Mouse (Mus musculus) frontal cortex, adult (tissue): ENCODE data around the gene Cd27.
"Not testable (repeated sequence)": the region's sequence is repeated elsewhere in the genome, so short reads cannot be mapped to it uniquely, and the experiment has no call there.

Source experiments
- ATAC-seq: cut with Nextera tagmentation; 2 replicates; pipeline ENCODE4 v1.9.2; 2017; ENCODE audit warnings: mild to moderate bottlenecking, moderate library complexity, mixed read lengths; ENCODE audit not compliant: low TSS enrichment

Gene Cd27

DNA sequence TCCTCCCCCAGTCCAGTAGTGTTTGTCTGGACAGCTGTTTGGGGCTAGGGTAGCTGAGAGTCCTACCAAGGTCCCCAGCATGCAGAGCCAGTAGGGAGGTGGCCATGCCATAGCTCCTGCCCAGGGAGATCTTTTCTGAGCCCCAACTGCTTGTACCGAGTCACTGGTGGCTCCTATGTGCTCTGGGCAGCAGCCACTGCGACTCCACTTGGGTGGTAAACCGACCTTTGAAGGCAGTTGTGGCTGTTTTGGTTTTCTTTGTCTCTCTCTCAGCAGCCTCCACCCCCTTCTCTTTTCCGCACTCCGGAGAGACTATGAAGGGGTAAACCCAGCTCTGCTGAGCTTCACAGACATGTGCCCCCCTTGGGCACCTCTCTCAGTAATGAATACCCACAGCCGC is at the start of gene Cd27:
Cd27 (minus strand) TSS at position 229 of the 400 bp plus-strand sequence.
- no peak for ATAC-seq

GRCm38 (mm10) chr6:125285890-125286289 is 49.1 kb upstream of the Cd27 start, which contains the start of gene Tuba3a:
Gene Tuba3a, minus strand, starts transcription at chr6:125286042.
- ATAC-seq = no peak

- no peak for ATAC-seq
These were observed 47.9 kb upstream of the Cd27 start for GRCm38 (mm10) chr6:125284751-125285150.

- no peak for ATAC-seq
These were observed 47.4 kb upstream of the Cd27 start for GRCm38 (mm10) chr6:125284250-125284649.

DNA sequence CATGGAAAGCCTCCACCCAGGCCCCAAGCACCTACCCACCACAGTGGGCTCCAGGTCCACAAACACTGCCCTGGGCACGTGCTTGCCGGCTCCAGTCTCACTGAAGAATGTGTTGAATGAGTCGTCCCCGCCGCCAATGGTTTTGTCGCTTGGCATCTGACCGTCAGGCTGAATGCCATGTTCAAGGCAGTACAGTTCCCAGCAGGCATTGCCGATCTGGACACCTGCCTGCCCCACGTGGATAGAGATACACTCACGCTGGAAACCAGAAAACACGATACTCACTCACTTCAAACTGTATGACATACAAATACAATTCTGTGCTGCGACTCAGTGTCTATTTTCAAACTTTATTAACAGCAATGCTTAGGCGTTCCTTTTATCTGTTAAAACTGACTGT is 45.9 kb upstream of the Cd27 start:
- ATAC-seq = not testable (repeated sequence)

DNA sequence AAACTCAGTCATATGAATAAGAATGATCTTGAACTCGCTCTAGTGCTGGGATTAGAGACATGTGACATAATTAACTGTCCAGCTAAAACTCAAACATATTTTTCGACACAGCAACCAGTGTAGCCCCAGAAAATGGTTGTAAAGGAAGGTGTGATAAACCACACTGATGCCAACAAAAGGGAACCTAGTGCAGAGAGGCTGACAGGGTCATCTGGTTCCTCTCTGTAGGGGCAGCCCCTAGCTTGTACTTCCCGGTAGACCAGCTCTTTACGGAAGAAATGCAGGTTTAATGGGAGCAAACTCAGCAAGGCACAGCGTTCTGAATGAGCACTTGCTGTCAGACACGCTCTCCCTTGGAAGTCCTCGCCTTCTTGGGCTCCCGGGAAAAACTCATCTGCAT is 42.9 kb upstream of the Cd27 start:
- no peak for ATAC-seq

DNA sequence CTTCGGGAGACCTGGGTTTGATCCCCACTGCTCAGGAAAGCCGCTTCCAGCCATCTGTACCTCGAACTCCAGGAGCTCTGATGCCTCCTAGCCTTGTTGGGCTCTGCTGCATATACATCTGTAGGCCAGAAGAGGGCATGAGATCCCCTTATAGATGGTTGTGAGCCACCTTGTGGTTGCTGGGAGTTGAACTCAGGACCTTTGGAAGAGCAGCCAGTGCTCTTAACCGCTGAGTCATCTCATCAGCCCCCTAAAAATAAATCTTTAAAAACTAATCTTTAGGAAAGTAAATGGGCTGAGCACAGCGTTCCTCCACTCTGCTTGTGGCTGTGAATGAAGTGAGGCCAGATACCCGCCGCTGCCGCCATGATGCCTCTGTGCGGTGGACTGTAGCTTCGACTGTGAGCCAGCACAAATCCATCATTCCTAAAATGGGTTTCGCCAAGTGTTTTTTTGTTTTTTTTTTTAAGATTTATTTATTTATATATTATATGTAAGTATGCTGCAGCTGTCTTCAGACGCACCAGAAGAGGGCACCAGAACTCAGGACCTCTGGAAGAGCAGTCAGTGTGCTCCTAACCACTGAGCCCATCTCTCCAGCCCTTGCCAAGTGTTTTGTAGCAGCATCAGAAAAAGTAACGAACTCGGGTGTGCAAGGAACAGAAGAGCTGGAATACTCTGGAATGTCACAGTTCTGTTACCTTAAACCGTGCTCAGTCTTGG is 38.2 kb upstream of the Cd27 start:
- no peak for ATAC-seq

- no peak for ATAC-seq
These were observed 35.5 kb upstream of the Cd27 start for GRCm38 (mm10) chr6:125272228-125272785.

- ATAC-seq = peak; percentile 94
These were observed 34.8 kb upstream of the Cd27 start for GRCm38 (mm10) chr6:125271455-125272227.

GRCm38 (mm10) chr6:125268799-125269198 is 32.0 kb upstream of the Cd27 start:
- no peak for ATAC-seq

GRCm38 (mm10) chr6:125267469-125267868 is 30.7 kb upstream of the Cd27 start:
- ATAC-seq = no peak

DNA sequence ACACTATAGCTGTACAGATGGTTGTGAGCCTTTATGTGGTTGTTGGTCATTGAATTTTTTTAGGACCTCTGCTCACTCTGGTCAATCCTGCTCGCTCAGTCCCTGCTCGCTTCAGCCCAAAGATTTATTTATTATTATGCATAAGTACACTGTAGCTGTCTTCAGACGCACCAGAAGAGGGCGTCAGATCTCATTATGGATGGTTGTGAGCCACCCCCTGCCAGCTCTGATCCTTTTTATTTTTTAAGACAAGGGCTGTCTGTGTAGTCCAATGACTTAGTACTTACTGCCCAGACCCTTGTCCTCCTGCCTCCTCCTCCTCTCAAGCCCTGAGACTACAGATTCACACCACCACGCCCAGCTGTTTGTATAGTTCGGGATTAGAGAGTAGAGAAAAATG is 29.8 kb upstream of the Cd27 start:
- not testable (repeated sequence) for ATAC-seq

DNA sequence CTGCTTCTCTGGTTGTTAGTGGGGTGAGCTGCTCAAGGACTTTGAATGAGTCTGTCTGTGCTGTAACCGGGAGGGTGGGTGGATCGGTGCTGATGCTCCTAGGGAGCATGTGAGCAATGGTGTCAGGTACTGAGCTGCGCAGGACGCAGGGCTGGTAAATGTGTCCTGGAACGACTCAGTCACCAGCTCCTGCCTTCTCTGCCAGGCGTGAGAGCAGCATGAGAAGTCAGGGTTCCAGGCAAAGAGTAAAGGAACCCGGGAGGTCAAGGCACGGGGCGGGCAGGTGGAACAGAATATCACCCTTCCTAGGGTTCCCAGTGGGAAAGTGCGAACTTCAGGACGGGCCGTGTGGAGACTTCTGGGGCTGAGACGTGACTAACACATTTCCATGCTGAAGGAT is 29.3 kb upstream of the Cd27 start:
- no peak for ATAC-seq

DNA sequence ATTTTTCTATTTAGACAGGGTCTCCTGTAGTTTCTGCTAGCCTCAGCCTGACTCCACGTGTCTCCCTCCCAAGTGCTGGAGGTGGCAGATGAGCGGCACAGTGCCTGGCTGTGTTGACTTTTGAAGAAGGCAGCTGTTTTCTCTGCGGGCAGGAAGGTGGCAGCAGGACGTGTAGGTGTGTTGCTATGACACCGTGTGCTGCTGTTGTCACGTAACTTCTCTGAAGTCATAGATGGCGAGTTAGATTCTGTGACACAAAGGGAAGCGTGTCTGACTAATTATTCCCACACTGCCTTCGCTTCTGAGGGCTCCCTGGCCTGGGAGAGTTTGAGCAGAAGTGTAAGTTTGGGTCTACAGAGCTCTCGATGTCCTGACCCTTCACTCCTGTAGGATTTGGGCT is 28.4 kb upstream of the Cd27 start:
- peak; percentile 86 for ATAC-seq

DNA sequence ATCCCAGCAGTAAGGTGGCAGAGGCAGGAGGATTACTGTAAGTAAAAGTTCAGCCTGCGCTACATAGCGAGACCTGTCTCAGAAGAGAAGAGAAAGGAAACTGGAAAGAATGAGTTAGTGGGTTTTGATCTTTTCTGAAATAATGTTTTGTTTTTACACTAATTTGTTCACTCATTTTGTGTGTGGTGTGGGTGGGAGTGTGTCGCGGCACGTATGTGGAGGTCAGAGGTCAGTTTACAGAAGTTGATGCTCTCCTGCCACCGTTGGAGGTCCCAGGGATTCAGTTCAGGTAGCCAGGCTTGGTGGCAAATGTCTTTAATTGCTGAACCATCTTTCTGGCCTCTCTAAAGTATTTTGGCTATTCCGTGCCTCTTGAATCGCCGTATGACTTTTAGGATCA is 27.4 kb upstream of the Cd27 start:
- ATAC-seq = no peak

DNA sequence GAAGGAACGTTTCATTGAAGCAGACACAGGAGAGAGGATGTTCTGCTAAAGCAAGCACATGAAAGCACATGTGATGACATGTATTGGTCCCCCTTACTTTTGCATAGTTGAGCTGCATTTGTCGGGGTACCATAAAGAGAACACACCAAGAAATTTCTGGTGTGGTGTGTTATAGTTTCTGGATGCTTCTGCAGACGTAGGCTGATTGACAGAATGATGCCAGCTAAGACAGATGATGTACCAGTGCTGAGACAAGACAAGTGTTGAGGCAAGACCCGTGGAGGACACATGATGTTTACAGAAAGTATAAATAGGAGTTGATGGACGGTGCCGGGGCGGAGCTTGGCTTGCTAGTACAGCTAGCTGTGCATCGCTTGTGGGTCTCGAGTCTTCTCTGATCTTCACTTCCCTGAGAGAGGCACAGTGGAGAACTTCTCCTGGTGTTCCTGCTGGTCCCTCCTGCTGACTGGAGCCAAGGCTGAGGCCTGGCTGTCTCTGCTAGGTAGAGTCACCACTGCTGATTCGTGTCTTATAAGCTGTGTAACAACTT is 23.3 kb upstream of the Cd27 start:
- no peak for ATAC-seq

DNA sequence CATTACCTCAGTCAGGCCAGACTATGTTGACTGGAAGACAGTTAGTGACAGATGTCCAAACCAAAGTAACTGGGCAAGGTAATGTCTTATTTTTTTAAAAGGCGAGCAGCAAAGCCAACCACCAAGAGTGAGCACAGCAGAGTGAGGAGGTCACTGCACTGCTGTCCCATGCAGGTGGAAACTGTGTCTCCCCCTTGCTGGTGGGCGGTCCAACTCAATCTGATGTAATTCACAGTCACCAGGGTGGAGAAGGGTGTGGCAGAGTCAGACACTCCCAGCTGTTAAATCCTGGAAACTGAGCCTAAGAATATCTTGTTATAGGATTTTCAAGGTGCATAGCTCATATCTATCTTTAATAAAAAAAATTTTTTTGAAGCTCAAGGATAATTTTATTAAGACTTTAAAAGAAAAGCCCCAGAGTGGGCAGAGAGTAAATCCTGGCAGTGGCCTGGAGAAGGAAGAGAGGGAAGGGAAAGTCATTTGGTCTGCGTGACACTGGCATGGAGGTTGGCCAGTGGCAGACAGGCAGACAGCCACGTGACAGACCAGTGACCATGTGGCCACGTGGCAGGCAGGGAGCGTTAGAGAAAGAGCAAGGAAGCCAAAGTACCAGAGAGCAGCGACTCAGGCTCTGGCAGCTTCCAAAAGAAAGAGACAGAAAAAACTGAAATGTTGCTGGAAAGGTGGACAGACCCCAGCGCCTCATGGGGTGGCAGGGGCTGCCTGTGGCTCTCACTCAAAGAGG is 19.6 kb upstream of the Cd27 start:
- no peak for ATAC-seq

GRCm38 (mm10) chr6:125255516-125256044 is 18.8 kb upstream of the Cd27 start:
- ATAC-seq = peak; percentile 67

DNA sequence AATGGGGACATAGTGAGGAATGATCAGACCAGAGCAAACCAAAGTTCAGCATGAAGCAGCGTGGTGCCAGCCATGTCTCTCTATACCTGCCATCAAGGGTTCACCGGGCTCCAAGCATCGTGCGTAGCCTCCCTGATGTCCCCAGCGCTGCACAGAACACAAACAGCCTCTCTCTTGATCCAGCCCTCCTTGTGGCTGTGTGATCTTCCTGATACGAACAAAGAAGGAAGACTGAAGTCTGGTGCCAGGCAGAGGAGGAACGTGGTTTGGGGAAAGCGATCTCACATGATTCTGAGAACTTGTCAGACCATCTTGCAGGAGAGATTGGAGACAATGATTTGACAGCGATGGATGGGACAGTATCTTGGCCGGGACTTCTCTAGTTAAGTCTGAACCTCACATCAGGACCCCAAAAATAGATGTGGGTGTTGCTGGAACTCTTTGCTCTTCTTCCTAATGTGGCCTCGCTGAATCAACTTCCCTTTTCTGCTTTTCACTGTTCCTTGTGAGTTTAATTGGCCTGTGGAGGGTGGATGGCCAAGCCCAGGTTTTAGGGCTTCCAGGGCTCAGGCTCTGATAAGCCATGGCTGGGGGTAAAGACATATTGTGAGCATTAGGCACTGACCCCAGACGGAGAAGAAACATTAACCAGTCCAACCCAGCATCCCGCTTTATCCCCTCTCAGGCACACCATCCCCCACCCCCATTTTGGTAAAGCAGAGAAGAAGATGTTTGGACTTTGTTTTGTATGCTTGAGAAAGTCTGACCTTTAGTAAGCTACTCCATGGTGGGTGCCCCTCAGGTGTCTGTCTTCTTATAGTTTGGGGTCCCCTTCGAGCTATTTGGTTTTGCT is 17.3 kb upstream of the Cd27 start:
- no peak for ATAC-seq

DNA sequence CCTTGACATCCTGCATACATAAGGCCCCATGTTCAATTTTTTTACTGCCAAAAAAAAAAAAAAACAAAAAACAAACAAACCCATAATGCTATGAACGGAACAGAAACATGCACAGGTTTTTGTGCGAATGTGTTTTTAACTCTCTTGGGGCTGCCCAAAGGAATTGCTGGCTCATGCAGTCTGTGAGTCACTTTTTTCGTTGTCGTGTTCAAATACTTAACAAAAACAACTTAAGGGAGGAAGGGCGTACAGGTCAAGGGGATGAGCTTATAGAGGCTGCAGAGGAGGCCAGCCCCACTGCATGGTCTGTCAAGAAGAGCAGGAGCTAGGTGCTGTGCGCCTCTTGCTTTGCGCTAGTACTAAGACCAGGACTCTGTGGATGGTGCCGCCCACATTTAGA is 15.9 kb upstream of the Cd27 start:
- ATAC-seq = no peak

GRCm38 (mm10) chr6:125252285-125252684 is 15.5 kb upstream of the Cd27 start:
- no peak for ATAC-seq
